Mouse (Mus musculus) C2C12 (cell line): ENCODE data around the gene Optc. TPM values are rescaled to one million over a fixed set of nuclear protein-coding genes. Genes with fewer than 3 reads are reported as not detected.

Source experiments
- H3K27me3 ChIP-seq: one replicate; pipeline ENCODE4 v1.6.1; 2011; ENCODE audit not compliant: control insufficient read depth, insufficient read depth, insufficient read length
- H3K36me3 ChIP-seq: one replicate; pipeline ENCODE4 v1.6.1; 2011; ENCODE audit not compliant: control insufficient read depth, insufficient read depth
- H3K4me3 ChIP-seq: one replicate; pipeline ENCODE4 v1.5.1; 2011; ENCODE audit warnings: mild to moderate bottlenecking, control low read depth; ENCODE audit not compliant: poor library complexity, insufficient read depth, severe bottlenecking
- H3K79me2 ChIP-seq: one replicate; pipeline ENCODE4 v1.6.1; 2011; ENCODE audit not compliant: control insufficient read depth, insufficient read depth
- H3K79me3 ChIP-seq: one replicate; pipeline ENCODE4 v1.6.1; 2011; ENCODE audit warnings: low read depth, control low read depth
- H3ac ChIP-seq: one replicate; pipeline ENCODE3; 2011; ENCODE audit warnings: low read depth; ENCODE audit not compliant: control insufficient read depth, insufficient read length
- CEBPB ChIP-seq: IDR thresholded peaks from one replicate; pipeline ENCODE4 v1.6.1; 2011; ENCODE audit warnings: low read depth, mild to moderate bottlenecking, control low read depth, moderate library complexity
- CTCF ChIP-seq: IDR thresholded peaks from one replicate; pipeline ENCODE4 v1.5.1; 2011; ENCODE audit not compliant: control insufficient read depth, insufficient read depth, insufficient read length
- FOSL1 ChIP-seq: IDR thresholded peaks from one replicate; pipeline ENCODE4 v1.8.0; 2011; ENCODE audit warnings: mild to moderate bottlenecking, low read length; ENCODE audit not compliant: poor library complexity, insufficient read depth, severe bottlenecking
- MAX ChIP-seq: IDR thresholded peaks from one replicate; pipeline ENCODE4 v1.6.1; 2011; ENCODE audit warnings: mild to moderate bottlenecking, control low read depth
- MYOD1 ChIP-seq: IDR thresholded peaks from one replicate; pipeline ENCODE4 v1.6.1; 2011; ENCODE audit warnings: low read depth; ENCODE audit not compliant: control insufficient read depth, insufficient read length
- MYOG ChIP-seq: IDR thresholded peaks from one replicate; pipeline ENCODE4 v1.6.1; 2011; ENCODE audit not compliant: control insufficient read depth, insufficient read length; ENCODE audit errors: extremely low read depth
- USF1 ChIP-seq: IDR thresholded peaks from one replicate; pipeline ENCODE4 v1.6.1; 2011; ENCODE audit warnings: low read depth, mild to moderate bottlenecking, control low read depth, moderate library complexity
- polyA plus RNA-seq: library from polyadenylated mRNA; unstranded; fragments of >200 nt; fragmentation: generic; extraction: Trizol; gene quantifications from one replicate; pipeline ENCODE4 v1.2.1, GENCODE M21; 2012; ENCODE audit warnings: missing spikeins

Gene Optc
- polyA plus RNA-seq, 1 experiment, result 0.27 TPM

GRCm38 (mm10) chr1:133871241-133871640 lies 36.6 kb downstream of the Optc start:
- H3K79me2 ChIP-seq, result no peaks in the 10 kb centered on the region
- H3ac ChIP-seq, result no peak overlapping the region
- TF ChIP-seq MYOG (no peak), MAX (no peak), MYOD1 (no peak), CTCF (no peak), USF1 (no peak), CEBPB (no peak), FOSL1 (no peak)
- H3K4me3 ChIP-seq, result no peak overlapping the region
- H3K27me3 ChIP-seq, result no peaks in the 10 kb centered on the region
- no peaks in the 10 kb centered on the region for H3K79me3 ChIP-seq
- no peaks in the 10 kb centered on the region for H3K36me3 ChIP-seq

- H3K36me3 ChIP-seq, result no peaks in the 10 kb centered on the region
- no peaks in the 10 kb centered on the region for H3K27me3 ChIP-seq
- H3K79me2 ChIP-seq, result no peaks in the 10 kb centered on the region
- H3K79me3 ChIP-seq, result no peaks in the 10 kb centered on the region
- no peak overlapping the region for H3K4me3 ChIP-seq
- TF ChIP-seq FOSL1 (no peak), CEBPB (no peak), MYOD1 (no peak), MAX (no peak), MYOG (no peak), USF1 (no peak)
- no peak overlapping the region for H3ac ChIP-seq
Measured at GRCm38 (mm10) chr1:133869221-133869620, 38.6 kb downstream of the Optc start.

- Histone ChIP-seq H3K4me3 (no peak overlapping the region), H3K27me3 (no peaks in the 10 kb centered on the region), H3K36me3 (no peaks in the 10 kb centered on the region), H3K79me2 (no peaks in the 10 kb centered on the region), H3K79me3 (no peaks in the 10 kb centered on the region), H3ac (no peak overlapping the region)
- TF ChIP-seq MAX (no peak), CEBPB (no peak), FOSL1 (no peak), MYOD1 (no peak), MYOG (no peak), USF1 (no peak), CTCF (no peak)
Measured at GRCm38 (mm10) chr1:133863257-133863997, 44.4 kb downstream of the Optc start.

GRCm38 (mm10) chr1:133861028-133861427 lies 46.8 kb downstream of the Optc start:
- no peak for TF ChIP-seq USF1
- TF ChIP-seq MYOD1, result no peak
- no peak for TF ChIP-seq MYOG
- TF ChIP-seq CEBPB, result no peak
- TF ChIP-seq FOSL1, result no peak
- no peak for TF ChIP-seq CTCF
- no peak for TF ChIP-seq MAX
- Histone ChIP-seq H3K36me3 (no peaks in the 10 kb centered on the region), H3K79me3 (no peaks in the 10 kb centered on the region), H3K79me2 (no peaks in the 10 kb centered on the region), H3K4me3 (no peak overlapping the region), H3K27me3 (no peaks in the 10 kb centered on the region), H3ac (no peak overlapping the region)

GRCm38 (mm10) chr1:133859821-133860711 lies 47.7 kb downstream of the Optc start:
- no peaks in the 10 kb centered on the region for H3K79me2 ChIP-seq
- H3ac ChIP-seq, result no peak overlapping the region
- H3K4me3 ChIP-seq, result no peak overlapping the region
- no peaks in the 10 kb centered on the region for H3K36me3 ChIP-seq
- no peaks in the 10 kb centered on the region for H3K27me3 ChIP-seq
- H3K79me3 ChIP-seq, result no peaks in the 10 kb centered on the region
- no peak for TF ChIP-seq CTCF
- TF ChIP-seq MYOD1, result no peak
- TF ChIP-seq MYOG, result no peak
- TF ChIP-seq USF1, result no peak
- TF ChIP-seq MAX, result no peak
- no peak for TF ChIP-seq FOSL1
- TF ChIP-seq CEBPB, result no peak
